ENCODE assay signal across 11 mouse cellular contexts in genomic region chr13:60069196-60069595, GRCm38 (mm10).
A peak's percentile ranks its signal among the peaks of the same experiment; 100 is the strongest.
DNase-seq lines count a peak whose midpoint lies in the region; ATAC-seq lines count a peak whose summit lies in the region.
"Had no signal": no experiment of that assay in that cellular context is flagged by ENCODE, and none has a peak within 500 bp of the region (broad histone marks: within the 10 kb centered on the region; RNA-seq: fewer than 3 reads in every experiment).

No protein-coding gene starts in this region.

- H3K36me3 ChIP-seq in hindbrain, embryonic 11.5 days (ENCODE audit: control insufficient read depth, insufficient read depth, low read length), result no peaks in the 10 kb centered on the region
- H3K36me3 ChIP-seq in hindbrain, embryonic 14.5 days (replicated peaks; ENCODE audit: control insufficient read depth, insufficient read depth), result no peaks in the 10 kb centered on the region
- H3K36me3 ChIP-seq: G1E had no signal

- no peak for ATAC-seq in hindbrain, embryonic 11.5 days (ENCODE audit: low FRiP score)
- ATAC-seq in hindbrain, embryonic 14.5 days (ENCODE audit: low FRiP score), result no peak
- ATAC-seq: inflammation-experienced regulatory T-cells, adult 6 months had no signal

- 49% methylated on average over 9 of the region's 9 CpGs for WGBS in hindbrain, embryonic 11.5 days
- 61% methylated on average over 9 of the region's 9 CpGs for WGBS in hindbrain, embryonic 14.5 days

- H3K4me3 ChIP-seq in hindbrain, embryonic 11.5 days (ENCODE audit: low read depth, low read length), result no peak overlapping the region
- no peak overlapping the region for H3K4me3 ChIP-seq in hindbrain, embryonic 14.5 days (replicated peaks; ENCODE audit: low read length)

- no peaks in the 10 kb centered on the region for H3K27me3 ChIP-seq in hindbrain, embryonic 11.5 days (ENCODE audit: control insufficient read depth, insufficient read depth, low read length)
- no peaks in the 10 kb centered on the region for H3K27me3 ChIP-seq in hindbrain, embryonic 14.5 days (ENCODE audit: control insufficient read depth, insufficient read depth, low read length)

- H3K9me3 ChIP-seq in hindbrain, embryonic 11.5 days (ENCODE audit: control insufficient read depth, low read length), result no peaks in the 10 kb centered on the region
- H3K9me3 ChIP-seq in hindbrain, embryonic 14.5 days (ENCODE audit: control insufficient read depth, low read length), result no peaks in the 10 kb centered on the region

- no peak overlapping the region for H3K9ac ChIP-seq in hindbrain, embryonic 11.5 days (ENCODE audit: low read depth, low read length)
- H3K9ac ChIP-seq in hindbrain, embryonic 14.5 days, result no peak overlapping the region

- no peak overlapping the region for H3K4me2 ChIP-seq in hindbrain, embryonic 11.5 days (replicated peaks; ENCODE audit: low read depth, low read length)
- H3K4me2 ChIP-seq in hindbrain, embryonic 14.5 days (replicated peaks), result no peak overlapping the region

- peak; percentile 35 for DNase-seq in hindbrain, embryonic 11.5 days (ENCODE audit: low spot score)
- DNase-seq in hindbrain, embryonic 14.5 days (ENCODE audit: low spot score), result no peak
- peak; percentile 13 for DNase-seq in ES-CJ7 (ENCODE audit: low read depth, low spot score)
- peak; percentile 66 for DNase-seq in embryo, embryonic 9.5 days (ENCODE audit: extremely low spot score)
- DNase-seq in kidney, postnatal 36 days, result peak; percentile 18 to 34
- DNase-seq in thymus, adult 18-20 months, result no peak
- DNase-seq in layer of hippocampus, postnatal 14 days (ENCODE audit: low spot score in 2 of 2), result no peak
- no peak for DNase-seq in ovary, postnatal 10 days (ENCODE audit: low spot score)
- DNase-seq: cerebellum, postnatal 25 days had no signal

- no peaks in the 10 kb centered on the region for H3K4me1 ChIP-seq in hindbrain, embryonic 11.5 days (replicated peaks; ENCODE audit: control insufficient read depth, insufficient read depth, low read length)
- H3K4me1 ChIP-seq in hindbrain, embryonic 14.5 days (replicated peaks; ENCODE audit: control insufficient read depth, insufficient read depth, low read length), result no peaks in the 10 kb centered on the region

- no peak overlapping the region for H3K27ac ChIP-seq in hindbrain, embryonic 11.5 days (ENCODE audit: low read depth, low read length)
- no peak overlapping the region for H3K27ac ChIP-seq in hindbrain, embryonic 14.5 days

Comparison
In these comparisons a context has a peak if more than half of its experiments do, and no peak if none do; other contexts are left out.
1. DNase-seq: peak in hindbrain, embryonic 11.5 days (single experiment), ES-CJ7 (single experiment), embryo, embryonic 9.5 days (single experiment) and kidney, postnatal 36 days (2 of 2); none in hindbrain, embryonic 14.5 days (single experiment), thymus, adult 18-20 months (0 of 2), layer of hippocampus, postnatal 14 days (0 of 2) and ovary, postnatal 10 days (single experiment).